Mouse (Mus musculus): ENCODE measurements around the gene Dido1. TPM values are rescaled to one million over a fixed set of nuclear protein-coding genes. Genes with fewer than 3 reads are reported as not detected.

Dido1 gene
- polyA plus RNA-seq, 1 experiment from 2014 or later: 14.0 TPM

- no peaks in the 10 kb centered on the region for H3K9me3 ChIP-seq (replicated peaks)
- H3K4me2 ChIP-seq: no peak overlapping the region
- peaks cover 8% of the 10 kb centered on the region; the same call in 1 of the 2 replicates for H3K27me3 ChIP-seq
- no peak overlapping the region for H3K4me3 ChIP-seq
- no peak for ATAC-seq (replicated peaks; ENCODE audit: insufficient number of reproducible peaks, insufficient read depth, low FRiP score, low read depth)
- no peaks in the 10 kb centered on the region; the same call in 1 of the 2 replicates for H3K4me1 ChIP-seq (replicated peaks)
- no peaks in the 10 kb centered on the region for H3K36me3 ChIP-seq
- WGBS: 30% methylated on average over 3 of the region's 3 CpGs
- no peak overlapping the region for H3K9ac ChIP-seq
- no peak overlapping the region for H3K27ac ChIP-seq
Measured at GRCm38 (mm10) chr2:180740349-180740748, 30.6 kb upstream of the Dido1 start.

GRCm38 (mm10) chr2:180737984-180738383, 28.2 kb upstream of the Dido1 start:
- no peak overlapping the region for H3K9ac ChIP-seq
- H3K36me3 ChIP-seq: no peaks in the 10 kb centered on the region
- H3K4me3 ChIP-seq: no peak overlapping the region
- H3K27ac ChIP-seq: no peak overlapping the region
- no peak overlapping the region for H3K4me2 ChIP-seq
- WGBS: 83% methylated on average over 2 of the region's 2 CpGs
- no peaks in the 10 kb centered on the region for H3K9me3 ChIP-seq (replicated peaks)
- no peak for ATAC-seq (replicated peaks; ENCODE audit: insufficient number of reproducible peaks, insufficient read depth, low FRiP score, low read depth)
- peaks cover 8% of the 10 kb centered on the region; the same call in 1 of the 2 replicates for H3K27me3 ChIP-seq
- no peaks in the 10 kb centered on the region; the same call in 1 of the 2 replicates for H3K4me1 ChIP-seq (replicated peaks)

GRCm38 (mm10) chr2:180735232-180735631, 25.4 kb upstream of the Dido1 start:
- Histone ChIP-seq H3K4me1 (replicated peaks) (peaks cover 4% of the 10 kb centered on the region; the same call in 1 of the 2 replicates), H3K9me3 (replicated peaks) (no peaks in the 10 kb centered on the region), H3K9ac (no peak overlapping the region), H3K27me3 (peaks cover 5% of the 10 kb centered on the region; the same call in 1 of the 2 replicates), H3K36me3 (no peaks in the 10 kb centered on the region), H3K4me3 (no peak overlapping the region), H3K27ac (no peak overlapping the region), H3K4me2 (no peak overlapping the region)
- ATAC-seq (replicated peaks; ENCODE audit: insufficient number of reproducible peaks, insufficient read depth, low FRiP score, low read depth): no peak
- WGBS: 67% methylated on average over 7 of the region's 7 CpGs

- no peak overlapping the region for H3K9ac ChIP-seq
- 67% methylated on average over 6 of the region's 6 CpGs for WGBS
- no peaks in the 10 kb centered on the region; the same call in 1 of the 2 replicates for H3K27me3 ChIP-seq
- H3K4me3 ChIP-seq: no peak overlapping the region
- no peaks in the 10 kb centered on the region for H3K36me3 ChIP-seq
- H3K4me1 ChIP-seq (replicated peaks): 0 out of 2 replicates have a peak, but pooled peaks cover 4% of the 10 kb centered on the region
- ATAC-seq (replicated peaks; ENCODE audit: insufficient number of reproducible peaks, insufficient read depth, low FRiP score, low read depth): no peak
- H3K27ac ChIP-seq: no peak overlapping the region
- H3K4me2 ChIP-seq: no peak overlapping the region
- no peaks in the 10 kb centered on the region for H3K9me3 ChIP-seq (replicated peaks)
Measured at GRCm38 (mm10) chr2:180731984-180732383, 22.2 kb upstream of the Dido1 start.

- Histone ChIP-seq H3K27me3 (no peaks in the 10 kb centered on the region; the same call in 1 of the 2 replicates), H3K4me3 (no peak overlapping the region), H3K9ac (no peak overlapping the region), H3K4me1 (replicated peaks) (peaks cover 4% of the 10 kb centered on the region; the same call in 1 of the 2 replicates), H3K27ac (no peak overlapping the region), H3K4me2 (no peak overlapping the region), H3K36me3 (no peaks in the 10 kb centered on the region), H3K9me3 (replicated peaks) (no peaks in the 10 kb centered on the region)
- WGBS: 50% methylated on average over 3 of the region's 3 CpGs
- no peak for ATAC-seq (replicated peaks; ENCODE audit: insufficient number of reproducible peaks, insufficient read depth, low FRiP score, low read depth)
Measured at GRCm38 (mm10) chr2:180731036-180731435, 21.2 kb upstream of the Dido1 start.

GRCm38 (mm10) chr2:180727613-180728021, 17.8 kb upstream of the Dido1 start:
- H3K9ac ChIP-seq: no peak overlapping the region
- H3K27ac ChIP-seq: no peak overlapping the region
- no peak overlapping the region for H3K4me2 ChIP-seq
- 53% methylated on average over 4 of the region's 4 CpGs for WGBS
- ATAC-seq (replicated peaks; ENCODE audit: insufficient number of reproducible peaks, insufficient read depth, low FRiP score, low read depth): no peak
- H3K9me3 ChIP-seq (replicated peaks): no peaks in the 10 kb centered on the region
- H3K4me3 ChIP-seq: no peak overlapping the region
- peaks cover 12% of the 10 kb centered on the region for H3K36me3 ChIP-seq
- no peaks in the 10 kb centered on the region for H3K27me3 ChIP-seq
- peaks cover 18% of the 10 kb centered on the region for H3K4me1 ChIP-seq (replicated peaks)

- H3K27me3 ChIP-seq: no peaks in the 10 kb centered on the region
- no peak overlapping the region for H3K4me3 ChIP-seq
- WGBS: 48% methylated on average over 6 of the region's 6 CpGs
- H3K36me3 ChIP-seq: peaks cover 18% of the 10 kb centered on the region
- ATAC-seq (replicated peaks; ENCODE audit: insufficient number of reproducible peaks, insufficient read depth, low FRiP score, low read depth): no peak
- no peak overlapping the region for H3K4me2 ChIP-seq
- H3K9ac ChIP-seq: no peak overlapping the region
- H3K4me1 ChIP-seq (replicated peaks): peaks cover 18% of the 10 kb centered on the region
- no peaks in the 10 kb centered on the region for H3K9me3 ChIP-seq (replicated peaks)
- H3K27ac ChIP-seq: no peak overlapping the region
Measured at GRCm38 (mm10) chr2:180726658-180727442, 17.1 kb upstream of the Dido1 start.

GRCm38 (mm10) chr2:180725856-180726629, 16.2 kb upstream of the Dido1 start:
- peaks cover 15% of the 10 kb centered on the region for H3K4me1 ChIP-seq (replicated peaks)
- no peak overlapping the region for H3K27ac ChIP-seq
- peak overlapping the region; percentile 29 for H3K4me3 ChIP-seq
- 27% methylated on average over 7 of the region's 8 CpGs for WGBS
- peaks cover 26% of the 10 kb centered on the region for H3K36me3 ChIP-seq
- H3K4me2 ChIP-seq: peak overlapping the region; percentile 61
- no peaks in the 10 kb centered on the region for H3K9me3 ChIP-seq (replicated peaks)
- H3K9ac ChIP-seq: no peak overlapping the region
- no peaks in the 10 kb centered on the region for H3K27me3 ChIP-seq
- ATAC-seq (replicated peaks; ENCODE audit: insufficient number of reproducible peaks, insufficient read depth, low FRiP score, low read depth): no peak

- H3K36me3 ChIP-seq: peaks cover 32% of the 10 kb centered on the region
- no peaks in the 10 kb centered on the region for H3K9me3 ChIP-seq (replicated peaks)
- WGBS: 3% methylated on average over 6 of the region's 6 CpGs
- H3K27ac ChIP-seq: no peak overlapping the region
- peak overlapping the region; percentile 41; the same call in 1 of the 2 replicates for H3K9ac ChIP-seq
- H3K4me1 ChIP-seq (replicated peaks): peaks cover 14% of the 10 kb centered on the region
- no peak for ATAC-seq (replicated peaks; ENCODE audit: insufficient number of reproducible peaks, insufficient read depth, low FRiP score, low read depth)
- H3K4me2 ChIP-seq: peak overlapping the region; percentile 61
- H3K27me3 ChIP-seq: no peaks in the 10 kb centered on the region
- peak overlapping the region; percentile 29 for H3K4me3 ChIP-seq
Measured at GRCm38 (mm10) chr2:180725414-180725778, 15.6 kb upstream of the Dido1 start.

GRCm38 (mm10) chr2:180724585-180725413, 15.0 kb upstream of the Dido1 start, which contains the start of gene Slc17a9:
Slc17a9 (plus strand) TSS chr2:180725263.
- Histone ChIP-seq H3K9me3 (replicated peaks) (no peaks in the 10 kb centered on the region), H3K36me3 (peaks cover 38% of the 10 kb centered on the region), H3K4me1 (replicated peaks) (peaks cover 14% of the 10 kb centered on the region), H3K9ac (peak within 1 kb of the TSS; percentile 41; the same call in 1 of the 2 replicates), H3K27me3 (no peaks in the 10 kb centered on the region), H3K4me3 (peak within 1 kb of the TSS; percentile 29), H3K4me2 (peak within 1 kb of the TSS; percentile 61), H3K27ac (no peak within 1 kb of the TSS)
- ATAC-seq (replicated peaks; ENCODE audit: insufficient number of reproducible peaks, insufficient read depth, low FRiP score, low read depth): no peak; the same call in 1 of the 2 replicates
- WGBS: 4% methylated on average over 18 of the region's 18 CpGs

Data from heart, embryonic 15.5 days (tissue).